Mouse (Mus musculus): Measurements from ENCODE around the gene Tmem136.
"Not testable (repeated sequence)": the region's sequence is repeated elsewhere in the genome, so short reads cannot be mapped to it uniquely, and the experiment has no call there.

Gene Tmem136

DNA sequence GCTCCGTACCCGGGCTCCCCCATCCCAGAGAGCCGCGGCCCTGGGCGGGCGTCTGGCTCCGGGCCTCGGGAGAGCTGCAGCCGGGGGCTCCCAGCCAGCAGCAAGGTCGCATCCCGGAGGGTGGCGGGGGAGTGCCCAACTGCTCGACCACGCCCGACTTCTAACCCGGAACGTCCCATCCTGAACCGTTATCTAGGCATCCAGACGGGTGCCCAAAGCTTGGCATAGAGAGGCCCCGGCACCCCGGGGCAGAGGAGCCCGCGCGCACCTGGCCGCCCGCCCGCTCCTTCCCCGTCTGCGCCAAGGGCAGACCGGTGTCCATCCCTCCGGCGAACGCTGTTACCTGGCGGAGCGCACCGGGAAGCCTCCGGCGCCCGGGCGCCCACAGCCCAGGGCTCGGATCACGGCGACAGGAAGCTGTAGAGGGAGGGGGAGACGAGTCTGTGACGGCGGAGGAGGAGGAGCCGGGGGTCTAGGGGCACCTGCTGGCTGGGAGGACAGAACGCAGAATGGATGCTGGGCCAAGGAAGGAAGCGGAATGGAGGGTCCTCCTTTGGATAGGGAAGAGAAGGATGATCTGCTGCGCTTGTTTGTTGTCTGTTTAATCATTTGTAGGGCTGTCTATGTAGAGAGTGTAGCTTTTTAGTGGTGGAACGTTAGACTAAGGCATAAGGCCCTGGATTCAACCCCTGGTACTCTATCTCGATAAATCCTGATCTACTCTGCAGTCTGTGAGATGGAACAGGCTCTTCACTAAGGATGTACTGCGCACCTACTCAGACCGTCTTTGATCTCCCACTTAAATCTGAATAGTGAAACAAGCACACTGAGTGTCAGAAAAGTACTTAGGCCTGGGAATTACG, at the start of gene Tmem136:
Gene Tmem136 (minus strand): TSS at position 437 of the 863 bp plus-strand sequence.
- DNase-seq: peak; percentile 34 to 65

DNA sequence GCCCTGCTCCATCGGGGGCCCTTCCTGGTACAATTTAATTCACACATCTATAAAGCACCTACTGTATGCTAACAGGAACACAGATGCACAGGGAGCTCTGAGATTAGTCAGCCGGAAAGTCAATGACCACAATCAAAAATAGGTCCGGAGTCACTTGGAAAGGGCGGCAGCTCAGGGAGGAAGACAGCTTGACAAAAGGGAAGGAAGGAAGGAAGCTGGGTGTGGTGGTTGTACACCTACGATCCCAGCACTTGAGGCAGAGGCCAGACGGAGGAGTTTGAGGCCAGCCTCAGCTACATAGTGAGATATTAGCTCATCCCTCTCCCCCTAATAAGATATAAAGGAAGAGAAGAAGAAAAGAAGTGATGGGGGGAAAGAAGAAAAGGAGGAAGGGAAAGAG, 39.6 kb upstream of the Tmem136 start:
- no peak for DNase-seq

DNA sequence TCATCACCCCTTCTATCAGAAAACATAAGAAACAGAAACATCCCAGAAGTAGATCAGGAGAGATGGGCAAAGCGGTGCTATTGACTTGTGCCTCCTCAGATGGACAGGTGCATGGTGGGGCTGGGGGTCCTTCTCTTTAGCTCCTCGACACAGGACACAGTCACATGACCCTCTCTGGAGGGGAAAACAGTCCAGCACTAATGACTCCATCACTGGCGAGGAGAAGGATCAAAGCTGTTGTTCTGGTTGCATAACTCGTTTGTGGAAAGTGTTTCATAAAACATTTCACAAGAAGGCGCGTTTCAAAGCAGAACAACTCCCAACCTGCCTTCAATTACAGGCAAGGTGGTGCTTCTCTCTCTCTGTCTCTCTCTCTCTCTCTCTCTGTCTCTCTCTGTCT, 35.4 kb upstream of the Tmem136 start:
- DNase-seq: peak in 1 of 2 experiments; percentile 28

DNA sequence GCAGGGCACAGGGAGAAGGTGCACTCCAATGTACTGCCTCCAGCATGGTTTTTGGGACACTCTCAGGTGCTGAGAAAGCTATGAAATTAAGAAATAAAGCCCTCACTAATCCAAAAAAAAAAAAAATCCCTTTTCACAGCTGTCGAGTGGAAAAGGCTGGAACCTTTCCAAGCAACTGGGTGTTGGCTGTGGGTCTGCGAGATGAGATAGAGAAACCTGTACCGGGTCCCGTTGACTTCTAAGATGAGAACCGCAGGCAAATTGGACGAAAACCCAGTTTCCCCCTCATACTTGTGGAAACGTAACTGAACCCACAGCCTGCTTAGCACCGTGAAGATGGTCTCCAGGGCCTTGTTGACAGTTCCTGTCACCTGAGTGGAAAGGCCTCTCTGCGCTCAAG, 34.6 kb upstream of the Tmem136 start:
- DNase-seq: no peak

DNA sequence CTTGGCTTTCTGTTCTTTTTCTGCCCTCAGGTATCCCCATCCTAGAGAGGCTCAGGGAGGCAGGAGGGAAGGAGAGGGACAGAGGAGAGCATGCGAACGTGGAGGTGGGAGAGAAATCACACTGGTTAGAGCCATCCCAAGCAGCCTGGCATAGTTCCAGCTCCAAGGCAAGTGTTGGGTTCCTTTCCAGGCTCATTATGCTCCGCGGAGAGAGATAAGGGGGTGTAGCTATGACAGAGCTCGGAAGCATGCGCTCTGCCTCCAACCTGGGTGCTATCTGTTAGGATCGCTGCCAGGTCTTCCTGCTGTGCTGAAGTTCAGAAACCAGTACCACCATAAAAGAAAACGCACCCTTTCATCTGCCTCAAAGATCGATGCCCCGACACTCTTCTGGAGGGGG, 33.7 kb upstream of the Tmem136 start:
- peak in 1 of 2 experiments; percentile 19 for DNase-seq

DNA sequence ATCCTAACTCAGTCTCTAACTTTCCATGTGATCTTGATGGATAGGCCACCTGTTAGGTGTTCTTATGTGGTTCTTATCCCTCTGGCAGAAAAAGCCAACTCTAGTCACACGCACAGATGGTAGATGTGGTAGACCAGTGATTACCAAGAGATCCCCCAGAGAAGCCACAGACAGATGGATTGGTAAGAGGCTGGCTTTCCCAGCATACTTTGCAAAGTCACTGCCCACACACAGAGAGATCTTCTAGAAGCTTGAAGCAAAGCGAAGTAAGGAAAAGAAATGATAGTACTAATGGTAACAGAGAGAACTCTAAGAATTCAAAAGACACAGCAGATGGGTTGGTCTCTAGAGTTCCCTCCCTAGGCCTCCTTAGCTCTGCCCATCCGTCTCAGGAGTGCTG, 33.1 kb upstream of the Tmem136 start:
- no peak for DNase-seq

DNA sequence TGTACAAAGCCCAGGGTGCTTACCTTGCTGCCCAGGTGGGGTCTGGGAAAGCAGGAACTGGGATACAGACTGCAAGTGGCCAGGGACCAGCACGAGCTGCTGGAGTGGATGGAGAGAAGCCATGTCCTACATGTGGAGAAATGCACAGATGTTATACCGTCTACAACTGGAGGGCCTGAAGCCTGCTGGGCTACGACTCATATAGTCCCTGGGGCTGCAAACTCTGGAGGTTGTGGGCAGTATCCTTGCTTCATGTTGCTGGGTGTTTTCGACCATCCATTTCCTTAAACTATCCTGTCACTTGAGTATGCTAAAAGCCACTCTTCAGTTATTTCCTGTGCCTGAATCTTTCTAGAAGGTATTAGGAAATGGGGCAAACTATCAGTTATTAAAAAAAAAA, 28.8 kb upstream of the Tmem136 start:
- no peak for DNase-seq

DNA sequence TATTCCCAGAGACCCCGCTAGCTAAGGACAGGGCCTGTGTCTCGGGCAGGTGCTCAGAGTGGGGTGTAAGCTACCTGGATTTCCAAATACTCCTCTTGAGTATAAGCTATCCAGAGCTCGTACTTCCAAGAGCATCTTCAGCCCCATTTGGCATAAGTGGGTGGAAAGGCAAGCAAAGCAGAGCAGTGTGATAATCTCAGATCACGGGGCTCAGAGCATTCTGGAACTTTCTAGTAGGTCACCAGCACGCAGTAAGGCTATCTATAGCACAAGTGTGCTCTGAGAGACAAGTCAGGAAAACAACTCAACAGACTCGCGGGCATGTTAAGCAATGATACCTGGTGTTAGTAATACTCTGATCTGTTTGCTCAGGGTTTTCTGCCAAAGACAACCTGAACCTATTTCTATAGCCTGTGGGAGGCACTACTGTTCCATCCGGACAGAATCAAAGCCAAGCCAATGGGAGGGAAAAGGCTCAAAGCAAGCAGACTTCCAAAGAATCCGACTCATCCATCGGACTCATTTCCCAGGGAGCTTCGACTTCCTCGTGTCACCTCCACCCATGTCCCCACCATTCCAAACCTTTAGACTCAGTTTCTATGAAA, 27.9 kb upstream of the Tmem136 start:
- DNase-seq: no peak

DNA sequence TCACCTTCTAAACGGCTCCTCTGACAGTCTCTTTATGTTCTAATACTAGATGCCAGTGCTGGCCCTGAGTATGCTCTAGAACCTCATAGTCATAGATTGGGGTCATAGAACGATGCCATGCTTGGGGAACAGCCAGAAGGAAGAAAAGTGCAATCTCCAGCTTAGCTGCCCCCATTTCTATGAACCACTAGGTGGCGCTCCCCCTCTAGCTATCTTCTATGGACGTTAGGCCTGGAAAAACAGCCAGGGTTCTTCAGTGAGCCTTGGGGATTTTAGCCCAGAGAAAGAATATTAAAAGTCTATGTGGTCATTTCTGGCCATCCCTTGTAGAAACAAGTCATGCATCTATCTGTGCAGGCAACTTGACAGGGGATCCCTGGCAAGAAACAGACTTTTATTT, 25.5 kb upstream of the Tmem136 start:
- peak; percentile 42 to 62 for DNase-seq

DNA sequence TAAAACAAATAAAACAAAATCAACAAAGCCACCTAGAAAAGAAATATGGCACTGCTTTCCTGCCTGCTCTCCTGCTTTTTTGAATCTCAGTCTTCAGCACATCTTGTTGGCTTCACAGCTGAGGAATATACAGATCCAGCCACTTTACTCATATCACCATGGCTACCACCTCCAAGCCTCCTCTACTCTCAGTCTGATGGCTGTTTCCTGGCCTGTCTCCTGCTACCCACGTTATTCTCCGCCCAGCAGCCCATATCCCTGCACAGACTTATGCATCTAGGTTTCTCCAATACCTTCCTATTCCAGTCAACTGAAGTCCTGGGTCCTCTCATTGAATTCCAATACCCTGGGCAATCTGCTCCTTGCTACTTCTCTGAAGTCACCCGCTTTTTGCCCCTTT, 17.2 kb upstream of the Tmem136 start:
- DNase-seq: no peak

DNA sequence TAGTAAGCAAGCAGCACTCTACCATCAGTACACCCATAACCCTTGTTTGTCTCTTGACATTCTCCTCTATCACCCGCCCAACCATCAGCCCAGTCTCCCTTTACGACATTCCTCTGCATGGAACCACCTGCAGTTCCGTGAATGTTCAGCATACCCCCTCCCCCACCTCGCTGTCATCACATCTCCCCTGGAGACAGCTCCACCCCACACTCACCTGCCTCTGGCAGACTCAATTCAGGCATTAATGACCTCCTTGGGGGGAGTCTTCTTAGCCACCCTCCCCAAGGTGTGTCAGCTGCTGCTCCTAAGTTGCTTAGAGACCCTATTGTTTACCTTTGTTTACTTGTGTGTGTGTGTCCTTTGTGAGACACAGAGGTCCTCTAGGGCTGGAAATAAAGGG, 16.0 kb upstream of the Tmem136 start:
- no peak for DNase-seq

DNA sequence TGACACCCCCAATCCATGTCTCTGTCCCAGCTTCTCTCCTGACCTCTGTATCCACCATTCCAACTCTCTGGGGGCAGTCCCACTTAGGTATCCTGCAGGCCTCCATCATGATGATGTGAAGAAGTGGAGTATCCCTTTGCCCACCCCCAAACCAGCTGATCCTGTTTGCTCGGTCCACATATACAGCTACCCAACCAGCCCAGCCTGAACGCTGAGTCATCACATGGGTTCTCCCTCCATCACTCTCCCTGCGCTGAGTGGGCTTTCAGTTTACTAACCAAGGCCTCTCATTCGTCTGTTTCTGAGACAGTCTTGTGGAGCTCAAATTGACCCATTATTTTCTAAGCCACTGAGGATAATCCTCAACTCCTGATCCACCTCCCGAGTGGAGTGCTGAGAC, 15.6 kb upstream of the Tmem136 start:
- DNase-seq: no peak

DNA sequence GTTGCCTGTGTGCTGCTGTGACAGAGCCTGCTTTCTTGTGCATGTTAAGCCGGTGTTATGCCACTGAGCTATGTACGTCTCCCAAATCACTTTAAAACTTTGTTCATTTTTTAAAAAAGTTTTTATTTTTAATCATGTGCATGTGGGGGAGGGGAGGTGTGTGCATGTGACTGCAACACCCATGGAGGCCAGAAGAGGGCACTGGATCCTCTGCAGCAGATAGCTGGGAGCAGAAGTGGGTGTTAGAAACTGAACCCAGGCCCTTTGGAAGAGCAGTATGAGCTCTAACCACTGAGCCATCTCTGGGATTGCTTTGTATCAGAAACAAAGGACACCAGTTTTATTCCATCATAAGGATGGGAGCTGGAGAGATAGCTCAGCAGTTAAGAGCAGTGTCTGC, 14.3 kb upstream of the Tmem136 start:
- no peak for DNase-seq

DNA sequence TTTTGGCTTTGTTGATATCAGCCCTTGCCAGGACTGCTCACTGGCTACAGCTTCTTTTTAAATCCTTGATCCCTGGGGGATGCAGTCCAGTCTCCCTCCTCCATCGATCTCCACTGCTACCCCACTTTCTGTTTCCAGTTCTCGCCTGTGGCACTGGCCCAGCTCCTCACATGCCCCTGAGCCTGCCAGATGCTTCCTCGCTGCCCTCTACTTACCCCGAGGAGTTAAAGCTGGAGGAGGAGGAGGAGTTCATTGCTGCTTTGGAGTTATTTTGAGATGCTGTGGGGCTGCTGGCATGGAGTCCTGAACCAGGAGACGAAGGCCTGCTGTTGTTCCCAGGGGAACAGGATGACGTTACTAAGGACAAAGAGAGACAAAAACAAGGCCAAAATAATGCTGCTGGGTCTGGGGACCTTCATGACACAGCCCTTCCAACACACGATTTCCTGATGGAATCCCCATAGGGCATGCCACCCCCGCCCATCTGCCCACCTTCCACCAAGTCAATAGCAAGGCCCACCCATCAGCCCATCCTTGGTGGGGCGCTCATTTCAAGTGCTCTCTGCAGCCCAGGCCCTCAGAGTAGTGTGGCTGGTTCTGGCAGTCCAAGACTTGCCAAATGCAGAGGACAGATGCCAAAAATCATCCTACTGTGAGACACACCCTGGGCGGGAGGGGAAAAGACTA, 10.9 kb upstream of the Tmem136 start:
- DNase-seq: peak; percentile 48 to 57

DNA sequence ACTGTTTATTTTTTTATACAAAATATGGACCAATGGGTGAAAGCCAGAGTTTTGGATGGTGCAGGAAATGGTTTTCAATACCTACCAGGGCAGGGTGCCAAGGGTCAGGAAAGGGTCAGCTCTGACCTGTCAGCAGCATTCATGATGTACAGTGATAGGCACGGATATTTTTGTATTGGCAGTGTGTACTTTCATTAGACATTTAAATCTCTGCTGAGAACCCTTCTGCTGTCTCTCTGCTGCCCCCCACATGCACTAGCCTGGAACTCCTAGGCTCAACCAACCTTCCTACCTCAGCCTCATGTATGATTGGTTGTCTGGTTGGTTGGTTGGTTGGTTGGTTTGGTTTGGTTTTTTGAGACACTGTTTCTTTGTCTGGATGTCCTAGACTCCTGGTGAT, 6.0 kb upstream of the Tmem136 start:
- no peak for DNase-seq

DNA sequence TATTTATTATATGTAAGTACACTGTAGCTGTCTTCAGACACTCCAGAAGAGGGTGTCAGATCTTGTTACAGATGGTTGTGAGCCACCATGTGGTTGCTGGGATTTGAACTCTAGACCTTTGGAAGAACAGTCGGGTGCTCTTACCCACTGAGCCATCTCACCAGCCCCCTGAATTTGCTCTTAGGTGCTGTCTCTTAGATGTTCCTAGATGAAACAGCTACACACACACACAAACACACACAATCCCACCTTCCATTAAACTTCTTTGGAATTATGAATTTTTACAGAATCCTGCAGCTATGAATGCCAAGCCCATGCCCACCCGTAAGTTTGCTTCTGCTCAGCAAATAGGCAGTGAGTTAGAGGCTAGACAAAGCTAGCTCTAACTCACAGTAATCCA, 5.6 kb upstream of the Tmem136 start:
- DNase-seq: not testable (repeated sequence)

DNA sequence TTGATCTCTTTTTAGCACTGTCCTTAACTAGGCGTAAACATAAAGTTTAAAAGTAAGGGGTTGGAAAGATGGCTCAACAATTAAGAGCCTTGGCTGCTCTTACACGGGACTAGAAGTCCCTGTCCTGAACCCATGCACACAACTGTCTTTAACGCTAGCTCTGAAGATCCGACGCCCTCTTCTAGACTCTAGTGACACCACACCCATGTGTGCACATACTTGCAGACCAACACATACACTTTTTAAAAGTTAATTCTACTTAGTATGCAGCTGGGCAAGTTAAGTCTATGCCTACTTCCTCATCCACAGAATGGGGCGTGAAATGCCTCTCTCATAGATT, 597 bp upstream of the Tmem136 start:
- DNase-seq: no peak

DNA sequence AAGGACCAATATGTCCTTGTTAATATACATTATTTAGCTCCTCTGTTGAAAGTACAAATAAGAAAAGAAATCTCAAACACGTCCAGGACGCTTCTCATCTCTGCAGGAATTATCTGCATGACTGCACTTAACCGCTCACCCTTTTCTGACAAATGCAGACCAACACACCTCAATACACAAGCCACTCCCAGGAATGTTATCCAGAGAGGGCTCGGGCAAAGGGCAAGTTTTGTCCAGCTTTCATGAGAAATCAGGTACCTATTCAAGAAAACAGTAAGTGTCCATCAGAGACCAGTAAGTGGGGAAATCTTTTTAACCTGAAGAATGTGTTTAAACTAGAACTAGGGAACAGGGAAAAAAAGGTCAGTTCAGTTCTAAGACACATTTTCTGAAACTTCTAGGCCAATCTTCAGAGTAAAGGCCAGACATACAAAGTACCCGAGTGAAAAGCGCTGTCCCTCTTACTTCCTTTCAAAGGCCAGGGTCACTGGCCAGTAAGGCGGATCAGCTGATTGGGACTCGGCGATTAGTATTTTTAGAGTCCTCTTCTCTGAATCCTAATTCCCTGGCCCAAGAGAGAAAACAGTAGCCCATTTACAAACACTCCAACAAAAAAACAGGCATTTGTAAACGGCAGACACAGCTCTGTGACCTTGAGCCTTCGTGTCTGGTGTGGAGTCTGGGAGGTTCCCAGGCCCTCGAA, 788 bp downstream of the Tmem136 start:
- no peak for DNase-seq

DNA sequence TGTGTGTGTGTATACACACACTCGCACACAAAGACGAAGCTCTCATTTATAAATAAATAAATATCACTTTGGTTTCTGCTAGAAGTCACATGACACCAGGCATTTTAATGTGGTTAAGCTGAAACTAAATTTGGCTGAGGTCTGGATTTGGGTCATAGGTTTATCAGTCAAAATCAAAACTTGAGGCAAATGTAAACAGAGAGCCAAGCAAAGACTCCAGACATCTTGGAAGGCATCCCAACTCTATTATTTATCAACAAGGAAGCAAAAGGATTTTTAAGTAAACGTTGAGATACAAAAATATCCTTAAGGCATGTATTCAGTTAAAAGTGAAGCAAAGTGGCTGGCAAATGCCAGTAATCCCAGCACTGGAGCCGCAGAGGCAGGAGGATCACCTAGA, 1.5 kb downstream of the Tmem136 start:
- no peak for DNase-seq

DNA sequence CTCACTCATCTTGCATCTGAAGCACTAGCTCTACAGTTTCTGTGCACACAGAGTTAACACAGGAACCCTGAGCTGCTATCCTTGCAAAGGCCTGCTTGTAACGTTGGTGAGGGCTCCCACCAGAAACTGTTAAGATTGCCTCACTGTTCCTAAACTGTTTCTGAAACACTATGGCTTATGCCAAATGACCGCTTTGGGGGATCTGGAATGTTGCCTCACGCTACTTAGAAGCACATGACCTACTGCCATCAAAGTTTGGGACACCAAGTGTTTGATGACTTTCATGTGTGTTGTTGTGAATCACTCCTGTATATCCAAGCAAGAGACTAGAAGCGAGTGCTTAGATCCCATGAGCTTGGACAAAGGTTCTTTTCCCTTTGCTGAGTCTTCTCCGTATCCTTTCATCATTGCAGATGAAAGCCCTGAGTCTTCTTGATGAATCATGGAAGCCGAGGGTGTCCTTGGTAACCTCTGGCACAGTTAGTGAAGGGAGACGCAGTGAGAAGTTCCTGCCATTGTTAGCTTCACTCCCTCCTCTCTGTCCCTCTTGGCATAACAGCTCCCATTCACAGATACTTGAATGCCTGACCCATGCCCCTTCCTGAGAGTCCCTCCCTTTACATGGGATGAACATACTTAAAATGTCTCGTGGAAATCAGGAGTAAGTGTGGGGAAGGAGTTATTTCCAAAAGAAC, 5.9 kb downstream of the Tmem136 start:
- no peak for DNase-seq

DNA sequence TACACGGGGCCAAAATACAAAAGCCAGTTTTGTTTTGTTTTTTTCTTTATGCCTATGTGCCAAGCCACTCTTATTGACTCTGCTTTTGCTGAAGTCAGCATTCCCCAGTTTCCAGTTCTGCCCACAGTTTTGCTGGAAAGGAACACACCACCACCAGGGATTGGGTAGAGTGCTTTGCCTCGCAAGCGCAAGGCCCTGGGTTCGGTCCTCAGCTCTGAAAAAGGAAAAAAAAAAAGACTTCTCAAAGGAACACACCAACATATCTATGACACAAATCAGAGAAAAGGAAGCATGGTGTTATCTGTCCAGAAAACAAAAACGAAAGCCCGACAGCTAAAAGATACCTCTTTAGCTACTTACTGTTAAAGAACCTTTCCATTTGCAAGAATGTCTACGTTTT, 7.2 kb downstream of the Tmem136 start:
- DNase-seq: no peak

DNA sequence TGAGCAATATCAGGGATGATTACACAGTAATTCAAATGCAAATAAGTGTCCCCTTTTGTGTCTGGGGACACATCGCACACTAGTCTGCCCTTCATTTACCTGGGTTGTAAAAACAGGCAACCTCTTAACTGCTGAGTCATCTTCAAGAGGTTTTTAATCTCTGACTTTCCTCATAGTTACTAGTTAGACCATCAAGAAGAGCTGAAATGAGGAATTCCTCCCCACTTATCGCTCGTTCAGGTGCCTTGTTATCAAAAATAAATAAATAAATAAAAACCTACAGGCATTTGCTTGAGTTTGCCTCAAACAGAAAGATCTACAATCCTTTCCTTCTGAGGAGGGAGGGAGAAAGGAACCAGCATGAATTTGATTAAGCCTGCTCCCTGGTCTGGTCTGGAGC, 7.6 kb downstream of the Tmem136 start:
- DNase-seq: no peak

DNA sequence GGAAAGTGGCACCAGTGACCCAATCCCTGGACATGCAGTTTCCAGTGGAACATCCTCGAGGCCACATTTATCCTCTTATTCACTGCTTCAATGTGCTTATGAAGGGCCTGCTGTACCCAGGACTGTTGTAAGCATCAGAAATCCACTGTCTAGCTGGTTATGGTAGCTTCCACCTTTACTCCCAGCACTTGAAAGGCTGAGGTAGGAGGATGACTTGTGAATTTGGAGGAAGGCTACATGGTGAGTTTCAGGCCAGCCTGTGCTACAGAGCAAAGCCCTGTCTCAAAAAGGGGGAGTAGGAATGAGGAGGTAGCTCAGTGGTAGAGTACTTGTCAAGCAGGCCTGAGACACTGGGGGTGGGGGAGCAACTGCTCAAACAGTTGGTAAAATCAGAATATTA, 8.3 kb downstream of the Tmem136 start:
- DNase-seq: no peak
